Mouse (Mus musculus): ENCODE measurements around the gene Copa. TPM values are rescaled to one million over a fixed set of nuclear protein-coding genes. Genes with fewer than 3 reads are reported as not detected.

Gene Copa
- polyA plus RNA-seq, 1 experiment from 2014 or later: 201 TPM

DNA sequence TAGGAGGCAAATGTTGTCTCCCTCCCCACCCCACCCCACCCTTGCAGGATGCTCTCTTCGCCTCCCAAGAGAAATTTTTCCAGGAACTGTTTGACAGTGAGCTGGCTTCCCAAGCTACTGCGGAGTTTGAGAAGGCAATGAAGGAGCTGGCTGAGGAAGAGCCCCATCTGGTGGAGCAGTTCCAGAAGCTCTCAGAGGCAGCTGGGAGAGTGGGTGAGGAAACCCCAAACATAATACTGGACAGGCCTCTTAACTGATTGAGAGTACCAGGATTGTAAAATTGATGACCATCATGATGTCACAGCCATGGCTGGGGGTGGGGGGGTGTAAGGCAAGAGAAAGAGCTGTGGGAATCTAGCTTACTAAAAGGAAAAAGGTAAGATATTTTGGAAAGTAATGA is 46.8 kb downstream of the Copa start:
- Histone ChIP-seq H3K27me3 (replicated peaks) (no peaks in the 10 kb centered on the region), H3K9ac (no peak overlapping the region), H3K4me2 (replicated peaks) (no peak overlapping the region), H3K9me3 (no peaks in the 10 kb centered on the region), H3K4me3 (replicated peaks) (no peak overlapping the region), H3K4me1 (replicated peaks) (peaks cover 12% of the 10 kb centered on the region; the same call in 1 of the 2 replicates), H3K36me3 (peaks cover 32% of the 10 kb centered on the region), H3K27ac (no peak overlapping the region)
- ATAC-seq: no peak
- WGBS: 63% methylated on average over 2 of the region's 2 CpGs

DNA sequence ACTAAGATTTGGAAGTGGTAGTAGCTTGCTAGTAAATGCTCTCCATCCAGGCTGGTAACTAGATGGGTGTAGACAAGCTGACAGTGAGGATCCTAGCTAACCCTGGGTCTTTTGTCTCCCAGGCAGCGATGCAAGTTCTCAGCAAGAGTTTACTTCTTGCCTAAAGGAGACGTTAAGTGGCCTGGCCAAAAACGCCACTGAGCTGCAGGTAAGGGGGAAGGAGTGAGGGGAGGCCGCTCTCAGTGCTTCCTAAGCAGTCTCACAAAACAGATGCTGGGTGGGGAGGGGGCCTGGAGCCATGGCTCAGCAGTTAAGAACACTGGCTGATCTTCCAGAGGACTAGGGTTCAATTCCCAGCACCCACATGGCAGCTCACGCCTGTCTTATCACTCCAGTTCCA is 47.5 kb downstream of the Copa start:
- Histone ChIP-seq H3K9ac (no peak overlapping the region), H3K27me3 (replicated peaks) (no peaks in the 10 kb centered on the region), H3K4me3 (replicated peaks) (no peak overlapping the region), H3K36me3 (peaks cover 37% of the 10 kb centered on the region), H3K9me3 (no peaks in the 10 kb centered on the region), H3K27ac (no peak overlapping the region), H3K4me2 (replicated peaks) (no peak overlapping the region), H3K4me1 (replicated peaks) (peaks cover 12% of the 10 kb centered on the region; the same call in 1 of the 2 replicates)
- WGBS: 94% methylated on average over 5 of the region's 5 CpGs
- ATAC-seq: no peak

DNA sequence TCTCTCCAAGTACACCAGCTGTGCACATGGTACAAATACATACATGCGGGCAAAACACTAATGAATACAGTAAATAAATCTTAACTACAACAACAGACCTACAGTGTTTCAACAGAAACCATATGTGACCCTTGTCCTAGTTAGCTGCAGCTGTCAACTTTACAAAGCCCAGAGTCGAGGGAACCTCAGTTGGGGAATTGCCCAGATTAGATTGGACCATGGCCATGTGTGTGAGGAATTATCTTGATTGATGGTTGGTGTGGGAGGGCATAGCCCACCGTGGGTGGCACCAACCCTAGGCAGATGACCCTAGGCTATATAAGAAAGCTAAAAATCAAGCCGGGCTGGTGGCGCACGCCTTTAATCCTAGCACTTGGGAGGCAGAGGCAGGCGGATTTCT is 50.0 kb downstream of the Copa start:
- Histone ChIP-seq H3K4me1 (replicated peaks) (peaks cover 10% of the 10 kb centered on the region; the same call in 1 of the 2 replicates), H3K9ac (no peak overlapping the region), H3K27ac (no peak overlapping the region), H3K9me3 (no peaks in the 10 kb centered on the region), H3K4me3 (replicated peaks) (no peak overlapping the region), H3K27me3 (replicated peaks) (no peaks in the 10 kb centered on the region), H3K4me2 (replicated peaks) (no peak overlapping the region), H3K36me3 (peaks cover 41% of the 10 kb centered on the region)
- ATAC-seq: no peak
- WGBS: 79% methylated on average over 7 of the region's 7 CpGs

GRCm38 (mm10) chr1:172133535-172133934 is 51.2 kb downstream of the Copa start:
- Histone ChIP-seq H3K9ac (no peak overlapping the region), H3K27me3 (replicated peaks) (no peaks in the 10 kb centered on the region), H3K9me3 (no peaks in the 10 kb centered on the region), H3K4me3 (replicated peaks) (no peak overlapping the region), H3K4me1 (replicated peaks) (0 out of 2 replicates have a peak, but pooled peaks cover under 1% of the 10 kb centered on the region), H3K36me3 (peaks cover 40% of the 10 kb centered on the region), H3K27ac (0 out of 2 replicates have a peak overlapping the region, but pooled peaks have one; percentile 15), H3K4me2 (replicated peaks) (no peak overlapping the region)
- no peak; the same call in 1 of the 2 replicates for ATAC-seq
- 76% methylated on average over 7 of the region's 7 CpGs for WGBS

GRCm38 (mm10) chr1:172134072-172134471 is 51.7 kb downstream of the Copa start:
- peak overlapping the region; percentile 15 for H3K27ac ChIP-seq
- no peak overlapping the region for H3K9ac ChIP-seq
- ATAC-seq: no peak
- H3K36me3 ChIP-seq: peaks cover 38% of the 10 kb centered on the region
- no peak overlapping the region for H3K4me2 ChIP-seq (replicated peaks)
- H3K9me3 ChIP-seq: no peaks in the 10 kb centered on the region
- H3K27me3 ChIP-seq (replicated peaks): no peaks in the 10 kb centered on the region
- H3K4me1 ChIP-seq (replicated peaks): no peaks in the 10 kb centered on the region
- no peak overlapping the region for H3K4me3 ChIP-seq (replicated peaks)
- 87% methylated on average over 4 of the region's 4 CpGs for WGBS

DNA sequence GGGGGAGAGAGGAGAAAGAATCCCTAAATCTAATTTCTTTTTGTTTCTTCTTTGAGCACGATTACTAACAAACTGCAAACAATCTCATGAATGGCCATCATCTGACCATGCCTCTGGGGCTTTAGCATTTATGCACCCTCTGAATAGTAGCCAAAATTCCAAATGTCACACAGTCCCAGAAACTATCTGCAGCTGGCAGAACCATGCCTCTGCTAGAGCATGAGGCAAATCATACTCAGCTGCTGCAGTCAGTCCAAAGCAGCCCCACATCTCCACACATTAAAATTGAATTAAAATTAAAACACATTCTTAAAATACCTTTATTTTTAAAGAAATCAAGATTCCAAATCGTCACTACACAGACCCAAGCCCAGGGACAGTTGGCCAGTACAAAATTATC is 57.8 kb downstream of the Copa start:
- Histone ChIP-seq H3K9me3 (no peaks in the 10 kb centered on the region), H3K4me1 (replicated peaks) (no peaks in the 10 kb centered on the region), H3K27me3 (replicated peaks) (no peaks in the 10 kb centered on the region), H3K27ac (no peak overlapping the region), H3K9ac (no peak overlapping the region), H3K4me3 (replicated peaks) (no peak overlapping the region), H3K36me3 (0 out of 2 replicates have a peak, but pooled peaks cover under 1% of the 10 kb centered on the region), H3K4me2 (replicated peaks) (no peak overlapping the region)
- 77% methylated on average over 2 of the region's 2 CpGs for WGBS
- ATAC-seq: no peak

DNA sequence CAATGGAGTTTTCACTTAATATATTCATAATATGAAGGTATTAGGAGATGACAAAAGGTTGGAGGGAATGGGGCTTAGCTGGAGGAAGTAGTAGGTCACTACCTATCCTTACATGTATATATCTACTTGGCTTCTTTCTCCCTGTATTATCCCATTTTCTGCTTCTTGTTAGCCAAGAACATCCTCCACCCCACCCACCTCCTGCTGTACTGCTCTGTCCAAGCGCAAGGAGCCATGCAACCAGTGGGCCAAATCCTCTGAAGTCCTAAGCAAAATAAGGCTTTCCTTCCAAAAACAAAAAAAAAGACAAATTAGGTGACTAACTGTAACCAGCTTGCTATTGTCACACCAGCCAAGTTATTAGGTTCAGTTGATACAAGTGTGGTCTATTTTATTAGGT is 58.5 kb downstream of the Copa start:
- Histone ChIP-seq H3K36me3 (no peaks in the 10 kb centered on the region), H3K4me2 (replicated peaks) (no peak overlapping the region), H3K9ac (no peak overlapping the region), H3K27me3 (replicated peaks) (no peaks in the 10 kb centered on the region), H3K27ac (0 out of 2 replicates have a peak overlapping the region, but pooled peaks have one; percentile 22), H3K4me3 (replicated peaks) (no peak overlapping the region), H3K4me1 (replicated peaks) (no peaks in the 10 kb centered on the region), H3K9me3 (no peaks in the 10 kb centered on the region)
- ATAC-seq: no peak
- WGBS: 91% methylated on average over 1 of the region's 1 CpGs

DNA sequence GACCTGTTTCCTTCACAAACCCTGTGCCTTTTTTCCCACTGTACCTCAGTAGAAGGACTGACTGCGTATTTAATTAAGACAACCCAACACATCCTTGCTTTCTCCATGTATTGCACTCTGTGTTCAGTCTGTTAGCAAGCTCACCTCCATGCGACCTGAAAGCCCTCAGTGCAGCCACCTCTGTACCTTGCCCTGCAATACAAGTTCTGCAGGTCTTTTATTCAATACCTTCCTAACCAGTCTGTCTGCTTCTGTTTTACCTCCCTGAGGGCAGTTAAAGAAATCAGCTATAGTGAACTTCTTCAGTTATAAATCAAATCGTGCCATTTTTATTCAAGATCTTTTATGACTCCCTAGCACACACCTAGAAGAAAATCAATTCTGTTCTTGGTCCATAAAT is 59.2 kb downstream of the Copa start:
- ATAC-seq: peak; percentile 91
- WGBS: 52% methylated on average over 3 of the region's 3 CpGs

GRCm38 (mm10) chr1:172143570-172143969 is 61.2 kb downstream of the Copa start:
- Histone ChIP-seq H3K27ac (no peak overlapping the region), H3K9ac (no peak overlapping the region), H3K4me2 (replicated peaks) (no peak overlapping the region), H3K4me1 (replicated peaks) (no peaks in the 10 kb centered on the region), H3K9me3 (no peaks in the 10 kb centered on the region), H3K27me3 (replicated peaks) (no peaks in the 10 kb centered on the region), H3K4me3 (replicated peaks) (no peak overlapping the region), H3K36me3 (no peaks in the 10 kb centered on the region)
- 31% methylated on average over 1 of the region's 1 CpGs for WGBS
- ATAC-seq: no peak

More for the DNA sequence above, 59.2 kb downstream of the Copa start:
- Histone ChIP-seq H3K27ac (peak overlapping the region; percentile 66), H3K27me3 (replicated peaks) (no peaks in the 10 kb centered on the region), H3K36me3 (no peaks in the 10 kb centered on the region), H3K4me3 (replicated peaks) (no peak overlapping the region), H3K9ac (no peak overlapping the region), H3K4me1 (replicated peaks) (no peaks in the 10 kb centered on the region), H3K9me3 (no peaks in the 10 kb centered on the region), H3K4me2 (replicated peaks) (peak overlapping the region; percentile 31; the same call in 1 of the 2 replicates)

- H3K4me3 ChIP-seq (replicated peaks): peak within 1 kb of the TSS; percentile 74
- no peaks in the 10 kb centered on the region for H3K9me3 ChIP-seq
- WGBS: 0% methylated on average over 42 of the region's 42 CpGs
- H3K4me1 ChIP-seq (replicated peaks): no peaks in the 10 kb centered on the region; the same call in 1 of the 2 replicates
- no peaks in the 10 kb centered on the region for H3K27me3 ChIP-seq (replicated peaks)
- H3K9ac ChIP-seq: peak within 1 kb of the TSS; percentile 89
- peak within 1 kb of the TSS; percentile 94 for H3K27ac ChIP-seq
- ATAC-seq: peak; percentile 99
- peaks cover 11% of the 10 kb centered on the region for H3K36me3 ChIP-seq
- H3K4me2 ChIP-seq (replicated peaks): peak within 1 kb of the TSS; percentile 65
These were observed 65.5 kb downstream of the Copa start, which contains the start of gene Dcaf8 for GRCm38 (mm10) chr1:172147835-172148278. Dcaf8 (plus strand) TSS chr1:172148084.

DNA sequence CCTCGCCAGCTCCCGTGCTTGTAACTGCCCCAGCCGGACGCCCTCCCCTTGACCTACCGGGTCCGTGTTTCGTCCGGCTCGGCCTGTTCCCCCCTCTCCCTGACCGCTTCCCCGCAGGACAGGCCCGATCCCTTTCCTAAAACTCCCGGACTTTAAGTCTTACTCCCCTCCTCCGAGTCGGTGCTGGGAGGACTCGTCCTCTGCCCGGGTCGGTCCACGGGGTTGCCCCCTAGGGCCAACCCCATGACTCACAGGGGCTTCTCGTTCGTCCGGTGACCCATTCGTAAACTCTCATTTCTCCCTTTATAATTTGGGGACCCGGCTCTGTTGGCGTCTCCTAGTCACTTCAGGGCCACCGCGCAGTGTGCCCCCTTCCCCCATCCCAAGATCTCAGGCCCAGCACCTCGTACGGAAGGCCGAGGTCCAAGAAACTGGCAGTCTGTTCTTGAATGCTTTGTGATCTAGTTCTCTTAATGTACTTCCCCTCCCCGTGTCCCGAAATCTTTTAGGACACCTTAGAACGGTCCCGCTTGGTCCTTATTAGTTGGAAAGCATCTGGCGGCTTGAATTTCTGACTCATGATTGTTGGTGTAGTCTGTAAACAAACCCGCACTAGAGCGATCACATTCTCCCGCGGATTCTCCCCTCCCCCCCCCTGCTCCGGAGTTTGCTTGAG is 66.1 kb downstream of the Copa start:
- peak overlapping the region; percentile 74 for H3K4me3 ChIP-seq (replicated peaks)
- H3K4me1 ChIP-seq (replicated peaks): no peaks in the 10 kb centered on the region; the same call in 1 of the 2 replicates
- peak overlapping the region; percentile 89 for H3K9ac ChIP-seq
- peak overlapping the region; percentile 65 for H3K4me2 ChIP-seq (replicated peaks)
- no peaks in the 10 kb centered on the region for H3K9me3 ChIP-seq
- H3K27ac ChIP-seq: peak overlapping the region; percentile 94
- no peaks in the 10 kb centered on the region for H3K27me3 ChIP-seq (replicated peaks)
- H3K36me3 ChIP-seq: peaks cover 15% of the 10 kb centered on the region
- ATAC-seq: peak; percentile 74
- 0% methylated on average over 40 of the region's 40 CpGs for WGBS

GRCm38 (mm10) chr1:172148955-172149815 is 66.9 kb downstream of the Copa start:
- Histone ChIP-seq H3K4me3 (replicated peaks) (peak overlapping the region; percentile 74), H3K27ac (peak overlapping the region; percentile 94), H3K36me3 (peaks cover 15% of the 10 kb centered on the region), H3K27me3 (replicated peaks) (no peaks in the 10 kb centered on the region), H3K4me1 (replicated peaks) (no peaks in the 10 kb centered on the region; the same call in 1 of the 2 replicates), H3K9me3 (no peaks in the 10 kb centered on the region), H3K9ac (peak overlapping the region; percentile 89), H3K4me2 (replicated peaks) (peak overlapping the region; percentile 65)
- WGBS: 7% methylated on average over 19 of the region's 19 CpGs
- no peak for ATAC-seq

Measured in intestine, embryonic 15.5 days (tissue).